Mouse (Mus musculus) CH12.LX (cell line): ENCODE data around the gene Vta1. TPM values are rescaled to one million over a fixed set of nuclear protein-coding genes. Genes with fewer than 3 reads are reported as not detected.
A peak's percentile ranks its signal among the peaks of the same experiment; 100 is the strongest.

Source experiments
- DNase-seq: peaks from one replicate; pipeline ENCODE4 v3.0.0-alpha.2; 2013; ENCODE audit errors: extremely low read depth
- H3K27ac ChIP-seq: 2 replicates; pipeline ENCODE4 v1.5.1; 2012; ENCODE audit warnings: low read depth, mild to moderate bottlenecking, control low read depth, moderate library complexity; ENCODE audit not compliant: insufficient read depth
- H3K27me3 ChIP-seq: replicated peaks from 2 replicates; pipeline ENCODE3; 2012; ENCODE audit warnings: inconsistent platforms
- H3K36me3 ChIP-seq, 2 experiments: replicated peaks in 1 of 2; 2 replicates each; pipeline versions ENCODE3 to v1.6.1; 2012; ENCODE audit warnings: inconsistent platforms in 1 of 2, low read length in 1 of 2, mild to moderate bottlenecking in 1 of 2, mixed read lengths in 1 of 2, moderate library complexity in 1 of 2; ENCODE audit not compliant: control insufficient read depth in 1 of 2, insufficient read depth in 1 of 2
- H3K4me1 ChIP-seq, 2 experiments: 2 replicates each; pipeline ENCODE4 v1.6.1; 2012; ENCODE audit warnings: inconsistent platforms in 1 of 2, moderate library complexity in 1 of 2; ENCODE audit not compliant: insufficient read depth in 2 of 2, control insufficient read depth in 1 of 2
- H3K4me2 ChIP-seq: 2 replicates; pipeline ENCODE4 v1.6.1; 2012; ENCODE audit warnings: low read depth, mild to moderate bottlenecking, control low read depth; ENCODE audit not compliant: poor library complexity, insufficient read depth, severe bottlenecking
- H3K4me3 ChIP-seq, 3 experiments: fragments of 150-350 bp in 1 of 3; sonication (generic) in 1 of 3; replicated peaks in 1 of 3; 2 replicates each; pipeline versions ENCODE3 to v1.5.1; 2011 to 2012; ENCODE audit warnings: low read depth in 2 of 3, low read length in 2 of 3, mild to moderate bottlenecking in 2 of 3, moderate library complexity in 2 of 3, control low read depth in 1 of 3, improper control_type of control experiment in 1 of 3, inconsistent platforms in 1 of 3, mixed read lengths in 1 of 3; ENCODE audit not compliant: poor library complexity in 1 of 3
- H3K79me2 ChIP-seq: replicated peaks from 2 replicates; pipeline ENCODE4 v1.6.1; 2012; ENCODE audit warnings: mild to moderate bottlenecking, moderate library complexity; ENCODE audit not compliant: control insufficient read depth, poor library complexity, insufficient read depth, severe bottlenecking; ENCODE audit errors: extremely low read depth
- H3K9ac ChIP-seq: 2 replicates; pipeline ENCODE4 v1.6.1; 2012; ENCODE audit warnings: low read depth, mild to moderate bottlenecking, control low read depth, moderate library complexity; ENCODE audit not compliant: insufficient read depth
- H3K9me3 ChIP-seq: replicated peaks from 2 replicates; pipeline ENCODE3; 2012; ENCODE audit warnings: low read length, inconsistent platforms, mixed read lengths
- BHLHE40 ChIP-seq: IDR thresholded peaks from 2 replicates; pipeline ENCODE4 v1.6.1; 2011; ENCODE audit warnings: mild to moderate bottlenecking, low read depth, low read length, improper control_type of control experiment
- CHD1 ChIP-seq: IDR thresholded peaks from 2 replicates; pipeline ENCODE4 v1.6.1; 2012; ENCODE audit warnings: low read depth, low read length, improper control_type of control experiment, inconsistent platforms
- CHD2 ChIP-seq: IDR thresholded peaks from 2 replicates; pipeline ENCODE4 v1.6.1; 2011; ENCODE audit warnings: low read length, improper control_type of control experiment
- E2F4 ChIP-seq: IDR thresholded peaks from 2 replicates; pipeline ENCODE4 v1.6.1; 2011; ENCODE audit warnings: low read depth, low read length, improper control_type of control experiment; ENCODE audit not compliant: insufficient replicate concordance
- EP300 ChIP-seq: IDR thresholded peaks from 2 replicates; pipeline ENCODE4 v1.6.1; 2011; ENCODE audit warnings: low read length, improper control_type of control experiment
- ETS1 ChIP-seq: conservative IDR thresholded peaks from 2 replicates; pipeline ENCODE4 v1.6.1; 2012; ENCODE audit warnings: low read depth, mild to moderate bottlenecking, inconsistent platforms, low read length, improper control_type of control experiment, moderate library complexity
- IRF4 ChIP-seq: IDR thresholded peaks from 2 replicates; pipeline ENCODE4 v1.6.1; 2014; ENCODE audit warnings: low read depth, mild to moderate bottlenecking, inconsistent platforms, low read length, improper control_type of control experiment
- JUND ChIP-seq: conservative IDR thresholded peaks from 2 replicates; pipeline ENCODE4 v1.6.1; 2011; ENCODE audit warnings: low read depth, low read length, improper control_type of control experiment
- KAT2A ChIP-seq: IDR thresholded peaks from 2 replicates; pipeline ENCODE4 v1.6.1; 2012; ENCODE audit warnings: low read length, improper control_type of control experiment, inconsistent platforms; ENCODE audit not compliant: insufficient replicate concordance
- MAFK ChIP-seq: IDR thresholded peaks from 2 replicates; pipeline ENCODE4 v1.6.1; 2011; ENCODE audit warnings: low read length, improper control_type of control experiment; ENCODE audit not compliant: insufficient replicate concordance
- MEF2A ChIP-seq: IDR thresholded peaks from 2 replicates; pipeline ENCODE4 v1.6.1; 2014; ENCODE audit warnings: low read depth, mild to moderate bottlenecking, inconsistent platforms, low read length, improper control_type of control experiment, borderline replicate concordance
- NRF1 ChIP-seq: IDR thresholded peaks from 2 replicates; pipeline ENCODE4 v1.6.1; 2014; ENCODE audit warnings: low read depth, mild to moderate bottlenecking, inconsistent platforms, low read length, improper control_type of control experiment, moderate library complexity
- PAX5 ChIP-seq: IDR thresholded peaks from 2 replicates; pipeline ENCODE4 v1.6.1; 2012; ENCODE audit warnings: low read length, inconsistent platforms, mixed read lengths
- POLR2AphosphoS2 ChIP-seq: IDR thresholded peaks from 2 replicates; pipeline ENCODE4 v1.6.1; 2011; ENCODE audit warnings: low read depth, low read length, improper control_type of control experiment
- RAD21 ChIP-seq: IDR thresholded peaks from 2 replicates; pipeline ENCODE4 v1.6.1; 2011; ENCODE audit warnings: low read depth, mild to moderate bottlenecking, low read length, improper control_type of control experiment, moderate library complexity
- SIN3A ChIP-seq: IDR thresholded peaks from 2 replicates; pipeline ENCODE4 v1.6.1; 2012; ENCODE audit warnings: low read length, improper control_type of control experiment, inconsistent platforms
- SMC3 ChIP-seq: IDR thresholded peaks from 2 replicates; pipeline ENCODE4 v1.6.1; 2011; ENCODE audit warnings: low read depth, low read length, improper control_type of control experiment
- TCF12 ChIP-seq: IDR thresholded peaks from 2 replicates; pipeline ENCODE4 v1.6.1; 2014; ENCODE audit warnings: low read depth, mild to moderate bottlenecking, inconsistent platforms, low read length, improper control_type of control experiment
- USF1 ChIP-seq: IDR thresholded peaks from 2 replicates; pipeline ENCODE4 v1.6.1; 2014; ENCODE audit warnings: low read depth, mild to moderate bottlenecking, inconsistent platforms, low read length, improper control_type of control experiment
- ZC3H11A ChIP-seq: IDR thresholded peaks from 2 replicates; pipeline ENCODE4 v1.6.1; 2012; ENCODE audit warnings: low read depth, mild to moderate bottlenecking, inconsistent platforms, low read length, improper control_type of control experiment
- ZKSCAN1 ChIP-seq: IDR thresholded peaks from 2 replicates; pipeline ENCODE4 v1.6.1; 2012; ENCODE audit warnings: low read depth, inconsistent platforms, low read length, improper control_type of control experiment, borderline replicate concordance
- ZNF384 ChIP-seq: IDR thresholded peaks from 2 replicates; pipeline ENCODE4 v1.6.1; 2012; ENCODE audit warnings: low read depth, low read length, improper control_type of control experiment, inconsistent platforms
- dilution Hi-C: fragments of 300-500 bp; cut with MboI; formaldehyde crosslinking; loops from 2 replicates; pipeline ENCODE4 v1.14.3; 2020; ENCODE audit warnings: low sequenced_read_pairs; ENCODE audit not compliant: extremely low pct_unique_long_range_greater_than_20kb, extremely low pct_ligation_motif_present
- in situ Hi-C: fragments of 300-500 bp; cut with MboI; formaldehyde crosslinking; loops from 3 replicates; pipeline ENCODE4 v1.14.3; 2019; ENCODE audit warnings: low sequenced_read_pairs, low pct_ligation_motif_present, low pct_unique_long_range_greater_than_20kb, mixed read lengths
- polyA plus RNA-seq: library from polyadenylated mRNA; unstranded; fragments of >175 nt; gene quantifications from 2 replicates; pipeline ENCODE4 v1.2.1, GENCODE M21; 2012; ENCODE audit warnings: low read depth; ENCODE audit not compliant: insufficient read length
- total RNA-seq, 2 experiments: library from RNA; depleted of rRNA; stranded (reverse); fragments of 300-350 nt in 1 of 2; fragments of >200 nt in 1 of 2; gene quantifications; 2 replicates each; pipeline ENCODE4 v1.2.3; 2012 to 2014

The Vta1 gene
- total and polyA plus RNA-seq, 3 experiments, result 50.0 to 91.7 (median 82.1) TPM

- no peaks in the 10 kb centered on the region for H3K9me3 ChIP-seq
- TF ChIP-seq PAX5 (no peak), POLR2AphosphoS2 (no peak), USF1 (no peak), ZNF384 (no peak)
- H3K27ac ChIP-seq, result no peak overlapping the region
- no peak for DNase-seq
- in situ Hi-C loops, result loop anchor here (10.0 kb wide), 1 partner anchor 278 kb away; no protein-coding TSS in a partner anchor
- peaks cover 0 to 14% of the 10 kb centered on the region in 2 experiments for H3K36me3 ChIP-seq
- peaks cover 0 to 13% of the 10 kb centered on the region in 2 experiments; a peak in 2 of 4 replicates for H3K4me1 ChIP-seq
- no peaks in the 10 kb centered on the region for H3K27me3 ChIP-seq
- peaks cover 26% of the 10 kb centered on the region for H3K79me2 ChIP-seq
- dilution Hi-C loops, result no loop called here
- H3K4me2 ChIP-seq, result peak overlapping the region; percentile 36; the same call in 1 of the 2 replicates
- no peak overlapping the region for H3K9ac ChIP-seq
- H3K4me3 ChIP-seq, result no peak overlapping the region
Observed at GRCm38 (mm10) chr10:14703239-14703638, 2.1 kb downstream of the Vta1 start.

GRCm38 (mm10) chr10:14690349-14690748, 15.0 kb downstream of the Vta1 start:
- peaks cover 7% of the 10 kb centered on the region; the same call in 1 of the 2 replicates for H3K79me2 ChIP-seq
- TF ChIP-seq RAD21, result no peak
- no peak for TF ChIP-seq ZC3H11A
- H3K4me3 ChIP-seq, result no peak overlapping the region
- no peaks in the 10 kb centered on the region for H3K4me1 ChIP-seq
- H3K9me3 ChIP-seq, result peaks cover 7% of the 10 kb centered on the region
- dilution Hi-C loops (no loop called here), in situ Hi-C loops (no loop called here)
- no peak overlapping the region for H3K9ac ChIP-seq
- H3K36me3 ChIP-seq, result peaks cover 6 to 36% of the 10 kb centered on the region in 2 experiments
- DNase-seq, result no peak
- H3K4me2 ChIP-seq, result no peak overlapping the region
- H3K27me3 ChIP-seq, result no peaks in the 10 kb centered on the region
- no peak overlapping the region for H3K27ac ChIP-seq

GRCm38 (mm10) chr10:14688785-14689442, 16.4 kb downstream of the Vta1 start:
- H3K4me2 ChIP-seq, result no peak overlapping the region
- no peak overlapping the region for H3K27ac ChIP-seq
- dilution Hi-C loops, result no loop called here
- H3K27me3 ChIP-seq, result no peaks in the 10 kb centered on the region
- no peak for DNase-seq
- no peak overlapping the region for H3K4me3 ChIP-seq
- H3K36me3 ChIP-seq, result peaks cover 6 to 40% of the 10 kb centered on the region in 2 experiments
- peaks cover 7% of the 10 kb centered on the region for H3K9me3 ChIP-seq
- in situ Hi-C loops, result no loop called here
- 0 out of 2 replicates have a peak, but pooled peaks cover 2% of the 10 kb centered on the region for H3K79me2 ChIP-seq
- TF ChIP-seq E2F4 (no peak), ZC3H11A (no peak), PAX5 (no peak), ETS1 (no peak), ZKSCAN1 (no peak), JUND (no peak), BHLHE40 (no peak), IRF4 (no peak), MAFK (no peak), NRF1 (no peak), TCF12 (no peak), CHD1 (no peak), KAT2A (no peak), CHD2 (no peak), SIN3A (no peak), EP300 (no peak), SMC3 (no peak), RAD21 (no peak), USF1 (no peak), MEF2A (no peak)
- TF ChIP-seq, all 38 proteins: peak for 0
- Histone ChIP-seq H3K4me1 (no peaks in the 10 kb centered on the region), H3K9ac (no peak overlapping the region)
